Mouse (Mus musculus) brain, embryonic 14.5 days (tissue): ENCODE measurements around the gene Cycs.
A peak's percentile ranks its signal among the peaks of the same experiment; 100 is the strongest.

Source experiments
- CTCF ChIP-seq: fragments of 200-500 bp; IDR thresholded peaks from 2 replicates; pipeline ENCODE4 v1.5.1; 2012; ENCODE audit warnings: inconsistent platforms, mild to moderate bottlenecking, moderate library complexity, borderline replicate concordance; ENCODE audit not compliant: insufficient read depth, insufficient read length; ENCODE audit errors: extremely low read depth
- POLR2A ChIP-seq: fragments of 200-500 bp; IDR thresholded peaks from 2 replicates; pipeline ENCODE4 v1.6.1; 2012; ENCODE audit warnings: mild to moderate bottlenecking, inconsistent platforms, borderline replicate concordance; ENCODE audit not compliant: poor library complexity, insufficient read depth, insufficient read length, severe bottlenecking; ENCODE audit errors: extremely low read depth

GRCm38 (mm10) chr6:50596301-50597211, 30.2 kb upstream of the Cycs start, which contains the start of gene 4921507P07Rik:
- peak; percentile 75 for TF ChIP-seq CTCF
- TF ChIP-seq POLR2A, result no peak
